In the genomic region with DNA sequence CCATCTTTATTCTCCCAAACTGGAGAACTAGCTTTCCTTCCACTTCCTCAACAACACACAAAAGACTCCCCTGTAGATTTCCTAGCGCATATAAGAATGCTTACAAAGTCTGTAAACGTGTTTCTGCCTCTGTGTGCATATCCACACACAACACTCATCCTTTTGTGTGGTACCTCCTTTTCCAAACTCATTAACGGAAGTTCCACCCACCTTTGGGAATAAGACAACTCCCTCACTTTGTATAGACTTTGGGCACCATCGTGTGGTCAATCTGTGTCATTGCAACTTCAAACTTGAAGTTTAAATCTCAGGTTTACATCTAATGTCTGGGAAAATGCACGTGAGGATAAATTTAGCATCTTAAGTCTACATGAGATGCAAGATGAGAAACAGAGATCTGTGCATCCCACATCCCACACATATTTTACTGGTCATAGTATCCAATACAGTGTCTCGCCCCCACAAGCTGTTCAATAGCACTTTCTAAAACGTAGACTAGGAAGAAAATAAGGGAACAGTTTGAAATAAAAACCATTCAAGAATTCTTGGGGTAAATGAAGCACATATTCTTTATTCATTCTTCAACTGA, we compare ENCODE assay signal across 9 mouse cellular contexts.
DNase-seq lines count a peak whose midpoint lies in the region; ATAC-seq and TF ChIP-seq lines count a peak whose summit lies in the region.
"Had no signal": no experiment of that assay in that cellular context is flagged by ENCODE, and none has a peak within 500 bp of the region (broad histone marks: within the 10 kb centered on the region; RNA-seq: fewer than 3 reads in every experiment).

No protein-coding gene starts in this region.

- peak; percentile 83 for ATAC-seq in forebrain, postnatal 0 days
- peak; percentile 65; the same call in 1 of the 2 replicates for ATAC-seq in lung, embryonic 14.5 days (ENCODE audit: insufficient read depth)

- no peak overlapping the region for H3K27ac ChIP-seq in forebrain, postnatal 0 days (ENCODE audit: low read depth, low read length)
- H3K27ac ChIP-seq in kidney, adult 2 months (ENCODE audit: insufficient read depth, low read depth, low read length): no peak overlapping the region
- no peak overlapping the region for H3K27ac ChIP-seq in lung, embryonic 14.5 days (ENCODE audit: low read depth)

- peak overlapping the region; percentile 33 for H3K4me2 ChIP-seq in forebrain, postnatal 0 days (ENCODE audit: low read depth)
- H3K4me2 ChIP-seq in lung, embryonic 14.5 days: peak overlapping the region; percentile 39; the same call in 1 of the 2 replicates

- H3K9me3 ChIP-seq in forebrain, postnatal 0 days (ENCODE audit: low read length): no peaks in the 10 kb centered on the region
- no peaks in the 10 kb centered on the region for H3K9me3 ChIP-seq in lung, embryonic 14.5 days (ENCODE audit: low read depth, low read length)

- TF ChIP-seq POLR2A in kidney, adult 2 months (IDR thresholded peaks at IDR 0.05; ENCODE audit: low read depth, low read length): no peak

- no peaks in the 10 kb centered on the region for H3K4me1 ChIP-seq in forebrain, postnatal 0 days (ENCODE audit: insufficient read depth)
- no peaks in the 10 kb centered on the region for H3K4me1 ChIP-seq in kidney, adult 2 months (ENCODE audit: control insufficient read depth, insufficient read depth, low read length)
- H3K4me1 ChIP-seq in lung, embryonic 14.5 days (ENCODE audit: insufficient read depth): no peaks in the 10 kb centered on the region

- DNase-seq in ovary, postnatal 14 days (ENCODE audit: low spot score): peak; percentile 34
- DNase-seq in ovary, postnatal 36 days (ENCODE audit: low spot score): no peak
- DNase-seq in c-Kit-positive CD71-positive TER-119-negative erythroid progenitor cells, embryonic 14.5 days (ENCODE audit: low read depth): peak; percentile 19
- DNase-seq in forebrain, postnatal 0 days: peak; percentile 87
- DNase-seq in kidney, adult 2 months: peak; percentile 46
- DNase-seq in lung, embryonic 14.5 days: peak; percentile 80
- DNase-seq in retina, postnatal 7 days (ENCODE audit: low read depth, low spot score): peak; percentile 46
- no peak for DNase-seq in thymus, postnatal 10 days (ENCODE audit: low spot score in 2 of 2)

- H3K9ac ChIP-seq in forebrain, postnatal 0 days: no peak overlapping the region
- H3K9ac ChIP-seq in lung, embryonic 14.5 days: no peak overlapping the region

- TF ChIP-seq CTCF in forebrain, postnatal 0 days (IDR thresholded peaks at IDR 0.05; ENCODE audit: low read depth): peak; percentile 96
- TF ChIP-seq CTCF in kidney, adult 2 months (conservative IDR thresholded peaks at IDR 0.05; ENCODE audit: insufficient read depth, insufficient read length, low read depth, low read length): peak; percentile 34
- peak; percentile 92 for TF ChIP-seq CTCF in lung, embryonic 14.5 days (IDR thresholded peaks at IDR 0.05; ENCODE audit: low read depth)

- no peaks in the 10 kb centered on the region for H3K27me3 ChIP-seq in forebrain, postnatal 0 days (ENCODE audit: insufficient read depth, low read length)
- H3K27me3 ChIP-seq in kidney, adult 2 months (replicated peaks; ENCODE audit: control insufficient read depth, insufficient read depth, low read length): no peaks in the 10 kb centered on the region
- H3K27me3 ChIP-seq in lung, embryonic 14.5 days (ENCODE audit: insufficient read depth, low read length): no peaks in the 10 kb centered on the region

- no peak overlapping the region for H3K4me3 ChIP-seq in forebrain, postnatal 0 days (ENCODE audit: low read depth, low read length)
- H3K4me3 ChIP-seq in kidney, adult 2 months (ENCODE audit: insufficient read depth, low read depth, low read length): no peak overlapping the region
- H3K4me3 ChIP-seq in lung, embryonic 14.5 days (ENCODE audit: low read depth, low read length): no peak overlapping the region
- H3K4me3 ChIP-seq: erythroblast, embryonic 14.5 days had no signal

- H3K36me3 ChIP-seq in forebrain, postnatal 0 days (ENCODE audit: insufficient read depth): no peaks in the 10 kb centered on the region
- no peaks in the 10 kb centered on the region for H3K36me3 ChIP-seq in kidney, adult 2 months (ENCODE audit: control insufficient read depth, insufficient read depth, low read length)
- H3K36me3 ChIP-seq in lung, embryonic 14.5 days (ENCODE audit: insufficient read depth): no peaks in the 10 kb centered on the region

- 23% methylated on average over 7 of the region's 7 CpGs for WGBS in forebrain, postnatal 0 days
- 28% methylated on average over 7 of the region's 7 CpGs for WGBS in kidney, adult 2 months
- WGBS in lung, embryonic 14.5 days: 26% methylated on average over 7 of the region's 7 CpGs

Comparison
In these comparisons a context has a peak if more than half of its experiments do, and no peak if none do; other contexts are left out.
1. DNase-seq: peak in ovary, postnatal 14 days (single experiment), c-Kit-positive CD71-positive TER-119-negative erythroid progenitor cells, embryonic 14.5 days (single experiment), forebrain, postnatal 0 days (single experiment), kidney, adult 2 months (single experiment), lung, embryonic 14.5 days (single experiment) and retina, postnatal 7 days (single experiment); none in ovary, postnatal 36 days (single experiment) and thymus, postnatal 10 days (0 of 2).
2. CTCF ChIP-seq: peak in every context shown above with its lines; median percentile 96 in forebrain, postnatal 0 days; 92 in lung, embryonic 14.5 days; 34 in kidney, adult 2 months.